Mouse (Mus musculus) hindbrain, embryonic 11.5 days (tissue): ENCODE data around the gene 4930544D05Rik. TPM values are rescaled to one million over a fixed set of nuclear protein-coding genes. Genes with fewer than 3 reads are reported as not detected.

Experiments used
- ATAC-seq: fragments of 200-750 bp; cut with Nextera tagmentation; 2 replicates; pipeline ENCODE4 v1.8.0; 2017; ENCODE audit warnings: mild to moderate bottlenecking, moderate TSS enrichment, moderate library complexity; ENCODE audit not compliant: low FRiP score
- DNase-seq: peaks from one replicate; pipeline ENCODE4 v3.0.0-alpha.2; 2015; ENCODE audit warnings: low spot score
- H3K27ac ChIP-seq: fragments of 300-500 bp; sonication (generic); 2 replicates; pipeline ENCODE4 v1.5.1; 2014; ENCODE audit warnings: mild to moderate bottlenecking, low read depth, low read length
- H3K27me3 ChIP-seq: fragments of 300-500 bp; sonication (generic); 2 replicates; pipeline ENCODE4 v1.6.1; 2014; ENCODE audit warnings: mild to moderate bottlenecking, low read length, moderate library complexity, mixed read lengths; ENCODE audit not compliant: control insufficient read depth, insufficient read depth
- H3K36me3 ChIP-seq: fragments of 300-500 bp; sonication (generic); 2 replicates; pipeline ENCODE4 v1.6.1; 2014; ENCODE audit warnings: mild to moderate bottlenecking, low read length, moderate library complexity, mixed read lengths; ENCODE audit not compliant: control insufficient read depth, insufficient read depth
- H3K4me1 ChIP-seq: fragments of 300-500 bp; sonication (generic); replicated peaks from 2 replicates; pipeline ENCODE4 v1.6.1; 2014; ENCODE audit warnings: low read length, mixed read lengths; ENCODE audit not compliant: control insufficient read depth, insufficient read depth
- H3K4me2 ChIP-seq: fragments of 300-500 bp; sonication (generic); replicated peaks from 2 replicates; pipeline ENCODE4 v1.6.1; 2014; ENCODE audit warnings: mild to moderate bottlenecking, low read depth, low read length
- H3K4me3 ChIP-seq: fragments of 300-500 bp; sonication (generic); 2 replicates; pipeline ENCODE4 v1.5.1; 2014; ENCODE audit warnings: low read depth, low read length
- H3K9ac ChIP-seq: fragments of 300-500 bp; sonication (generic); 2 replicates; pipeline ENCODE4 v1.6.1; 2014; ENCODE audit warnings: low read depth, low read length
- H3K9me3 ChIP-seq: fragments of 300-500 bp; sonication (generic); 2 replicates; pipeline ENCODE4 v1.6.1; 2016; ENCODE audit warnings: low read length; ENCODE audit not compliant: control insufficient read depth
- WGBS: fragments of 180-500 bp; shearing (Covaris S2); extraction: QIAGEN DNeasy Blood & Tissue Kit; methylation state at CpG from one replicate; pipeline ENCODE4 v1.1.7; 2014; 5-methylcytosine and 5-hydroxymethylcytosine counted together
- polyA plus RNA-seq: library from polyadenylated mRNA; unstranded; fragments of >200 nt; fragmentation: Nextera tagmentation; extraction: Ambion mirVana; gene quantifications from 2 replicates; pipeline ENCODE4 v1.2.1, GENCODE M21; 2014

The 4930544D05Rik gene
- polyA plus RNA-seq, 1 experiment from 2014 or later = not detected

GRCm38 (mm10) chr11:70641241-70641640, 25.6 kb downstream of the 4930544D05Rik start:
- no peak overlapping the region for H3K4me2 ChIP-seq

DNA sequence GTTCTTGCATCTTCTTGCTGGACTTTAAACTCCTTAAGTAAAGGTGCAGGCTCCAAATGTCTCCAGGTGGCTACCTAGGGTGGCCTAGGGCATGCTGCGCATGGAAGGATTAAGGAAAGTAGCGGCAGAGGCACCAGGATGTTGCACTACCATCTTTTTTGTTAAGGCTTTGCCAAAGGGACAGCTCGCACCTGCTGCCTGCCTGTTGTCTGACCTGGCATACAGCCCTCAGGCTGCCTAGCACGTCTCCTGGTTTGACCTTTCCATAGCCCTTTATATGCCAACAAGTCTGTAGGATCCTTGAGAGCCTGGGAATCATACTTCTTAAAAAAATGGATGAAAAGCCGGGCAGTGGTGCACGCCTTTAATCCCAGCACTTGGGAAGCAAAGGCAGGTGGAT, 27.4 kb downstream of the 4930544D05Rik start:
- WGBS = 92% methylated on average over 6 of the region's 6 CpGs

More at GRCm38 (mm10) chr11:70641241-70641640, 25.6 kb downstream of the 4930544D05Rik start:
- Histone ChIP-seq H3K36me3 (no peaks in the 10 kb centered on the region), H3K9me3 (no peaks in the 10 kb centered on the region), H3K27ac (no peak overlapping the region), H3K4me3 (no peak overlapping the region), H3K9ac (no peak overlapping the region), H3K4me1 (peaks cover 5% of the 10 kb centered on the region; the same call in 1 of the 2 replicates), H3K27me3 (no peaks in the 10 kb centered on the region)
- DNase-seq (no peak), ATAC-seq (no peak)
- WGBS = 83% methylated on average over 7 of the region's 7 CpGs

GRCm38 (mm10) chr11:70644564-70645103, 29.0 kb downstream of the 4930544D05Rik start:
- 0 out of 2 replicates have a peak, but pooled peaks cover 3% of the 10 kb centered on the region for H3K36me3 ChIP-seq
- peaks cover 10% of the 10 kb centered on the region for H3K4me1 ChIP-seq
- no peak for ATAC-seq
- WGBS = 94% methylated on average over 8 of the region's 8 CpGs
- no peaks in the 10 kb centered on the region for H3K27me3 ChIP-seq
- no peak overlapping the region for H3K4me3 ChIP-seq
- H3K4me2 ChIP-seq = no peak overlapping the region
- H3K9me3 ChIP-seq = no peaks in the 10 kb centered on the region
- no peak for DNase-seq
- H3K27ac ChIP-seq = no peak overlapping the region
- H3K9ac ChIP-seq = no peak overlapping the region

More for the DNA sequence above, 27.4 kb downstream of the 4930544D05Rik start:
- ATAC-seq (no peak), DNase-seq (no peak)
- Histone ChIP-seq H3K9me3 (no peaks in the 10 kb centered on the region), H3K9ac (no peak overlapping the region), H3K4me3 (no peak overlapping the region), H3K4me1 (peaks cover 5% of the 10 kb centered on the region), H3K36me3 (no peaks in the 10 kb centered on the region), H3K4me2 (no peak overlapping the region), H3K27ac (no peak overlapping the region), H3K27me3 (no peaks in the 10 kb centered on the region)

DNA sequence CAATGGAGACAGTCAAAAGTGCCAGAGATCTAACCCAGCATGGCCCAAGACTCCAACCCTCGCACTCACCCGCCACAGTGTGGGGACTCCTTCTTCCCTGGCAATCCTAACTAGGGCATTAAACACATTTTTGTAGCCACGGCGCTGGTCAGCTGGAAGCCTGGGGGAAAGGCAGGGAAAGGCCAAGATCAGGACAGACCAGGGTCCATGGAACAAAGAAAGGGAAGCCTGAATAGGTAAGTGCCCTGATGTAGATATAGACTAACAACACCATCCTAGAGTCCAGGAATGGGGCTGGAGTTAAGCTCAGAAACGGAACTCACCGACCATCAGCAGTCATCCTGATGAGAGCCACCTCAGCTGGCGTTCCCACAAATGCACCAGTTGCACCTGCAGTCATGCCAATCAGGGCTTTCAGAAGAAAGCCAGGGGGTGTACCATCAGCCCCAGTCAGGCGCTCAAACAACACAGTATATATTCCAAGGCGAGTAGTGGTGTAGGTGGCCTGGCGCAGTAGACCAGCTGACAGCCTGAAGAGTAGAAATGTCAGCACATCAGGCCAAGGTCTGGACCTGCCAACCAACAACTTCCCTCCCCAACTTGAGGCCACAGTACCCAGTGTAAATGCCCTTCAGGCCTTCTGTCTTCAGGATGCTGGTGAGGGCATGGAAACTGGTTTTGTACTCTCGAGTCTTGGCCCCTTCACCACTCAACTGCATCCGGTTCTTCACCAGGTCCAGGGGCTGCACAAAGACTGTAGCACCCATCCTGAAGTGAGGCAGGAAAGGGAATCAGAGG, 30.0 kb downstream of the 4930544D05Rik start:
- Histone ChIP-seq H3K4me1 (peaks cover 10% of the 10 kb centered on the region), H3K27me3 (no peaks in the 10 kb centered on the region), H3K27ac (no peak overlapping the region), H3K4me2 (peak overlapping the region; percentile 75), H3K9ac (peak overlapping the region; percentile 79), H3K4me3 (peak overlapping the region; percentile 69), H3K36me3 (0 out of 2 replicates have a peak, but pooled peaks cover 6% of the 10 kb centered on the region), H3K9me3 (no peaks in the 10 kb centered on the region)
- WGBS = 95% methylated on average over 12 of the region's 12 CpGs
- DNase-seq (no peak), ATAC-seq (no peak)

DNA sequence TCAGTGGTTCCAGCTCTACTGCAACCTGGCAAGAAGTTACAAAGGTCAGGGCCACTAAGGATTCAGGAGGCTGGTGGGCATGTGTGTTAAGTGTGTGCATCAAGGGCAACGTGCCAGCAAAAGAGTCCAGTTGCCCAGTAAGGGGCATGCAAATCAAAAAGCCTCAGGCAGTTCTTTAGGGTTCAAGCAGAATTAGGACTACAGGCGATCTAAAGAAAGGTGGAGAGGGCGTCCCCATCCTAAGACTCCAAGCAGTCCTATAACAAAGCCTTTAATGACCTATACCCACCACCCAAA, 30.6 kb downstream of the 4930544D05Rik start:
- Histone ChIP-seq H3K4me3 (peak overlapping the region; percentile 69), H3K27ac (peak overlapping the region; percentile 79), H3K4me1 (peaks cover 10% of the 10 kb centered on the region), H3K36me3 (0 out of 2 replicates have a peak, but pooled peaks cover 7% of the 10 kb centered on the region), H3K4me2 (peak overlapping the region; percentile 75), H3K9me3 (no peaks in the 10 kb centered on the region), H3K9ac (peak overlapping the region; percentile 79), H3K27me3 (no peaks in the 10 kb centered on the region)
- DNase-seq (no peak), ATAC-seq (no peak)
- WGBS = 26% methylated on average over 3 of the region's 3 CpGs

GRCm38 (mm10) chr11:70646691-70647650, 31.3 kb downstream of the 4930544D05Rik start, which contains the start of the genes Rnf167 and Slc25a11:
Gene Rnf167, plus strand, starts transcription at chr11:70647235.
Gene Slc25a11, minus strand, starts transcription at chr11:70647479.
- DNase-seq (peak; percentile 99), ATAC-seq (peak; percentile 86)
- Histone ChIP-seq H3K4me2 (peak within 1 kb of the TSS; percentile 96), H3K36me3 (0 out of 2 replicates have a peak, but pooled peaks cover 7% of the 10 kb centered on the region), H3K27me3 (no peaks in the 10 kb centered on the region), H3K9ac (peak within 1 kb of the TSS; percentile 79), H3K4me3 (peak within 1 kb of the TSS; percentile 69), H3K27ac (peak within 1 kb of the TSS; percentile 79), H3K9me3 (no peaks in the 10 kb centered on the region), H3K4me1 (peaks cover 12% of the 10 kb centered on the region)
- WGBS = under 1% methylated on average over 63 of the region's 63 CpGs

GRCm38 (mm10) chr11:70647716-70648420, 32.2 kb downstream of the 4930544D05Rik start:
- H3K27me3 ChIP-seq = no peaks in the 10 kb centered on the region
- DNase-seq (no peak), ATAC-seq (peak; percentile 17; the same call in 1 of the 2 replicates)
- H3K27ac ChIP-seq = peak overlapping the region; percentile 76
- WGBS = 5% methylated on average over 28 of the region's 28 CpGs
- peak overlapping the region; percentile 96 for H3K4me2 ChIP-seq
- no peaks in the 10 kb centered on the region for H3K9me3 ChIP-seq
- peaks cover 17% of the 10 kb centered on the region for H3K4me1 ChIP-seq
- H3K4me3 ChIP-seq = peak overlapping the region; percentile 69
- peak overlapping the region; percentile 73 for H3K9ac ChIP-seq
- 0 out of 2 replicates have a peak, but pooled peaks cover 7% of the 10 kb centered on the region for H3K36me3 ChIP-seq

GRCm38 (mm10) chr11:70648512-70648911, 32.9 kb downstream of the 4930544D05Rik start:
- no peaks in the 10 kb centered on the region for H3K9me3 ChIP-seq
- H3K4me2 ChIP-seq = peak overlapping the region; percentile 96
- no peak for ATAC-seq
- peaks cover 18% of the 10 kb centered on the region for H3K4me1 ChIP-seq
- H3K36me3 ChIP-seq = 0 out of 2 replicates have a peak, but pooled peaks cover 7% of the 10 kb centered on the region
- H3K27ac ChIP-seq = no peak overlapping the region
- WGBS = 90% methylated on average over 4 of the region's 4 CpGs
- H3K9ac ChIP-seq = no peak overlapping the region
- DNase-seq = no peak
- H3K27me3 ChIP-seq = no peaks in the 10 kb centered on the region
- H3K4me3 ChIP-seq = peak overlapping the region; percentile 69
